Mouse (Mus musculus) erythroblast, adult 5-6 weeks (primary cell): ENCODE measurements around the gene Olfr1153. TPM values are rescaled to one million over a fixed set of nuclear protein-coding genes. Genes with fewer than 3 reads are reported as not detected.

Experiments
- ATAC-seq: replicated peaks from 2 replicates; pipeline ENCODE4 v1.8.0; 2016; ENCODE audit warnings: moderate number of reproducible peaks, mild to moderate bottlenecking, moderate TSS enrichment, inconsistent platforms; ENCODE audit not compliant: poor library complexity, low FRiP score, severe bottlenecking
- total RNA-seq, 2 experiments: library from RNA; stranded (forward) in 1 of 2; stranded (reverse) in 1 of 2; fragments of 150-400 nt in 1 of 2; fragments of 200-764, 138-1000 nt in 1 of 2; gene quantifications; 2 replicates each; pipeline versions ENCODE4 v1.2.3 to v1.2.4; 2015 to 2017; ENCODE audit warnings: low replicate concordance in 2 of 2

Olfr1153 gene
- total RNA-seq (2015; ENCODE audit: low replicate concordance) (not detected in 2 replicates), total RNA-seq (2017; ENCODE audit: low replicate concordance) (not detected in 2 replicates)

DNA sequence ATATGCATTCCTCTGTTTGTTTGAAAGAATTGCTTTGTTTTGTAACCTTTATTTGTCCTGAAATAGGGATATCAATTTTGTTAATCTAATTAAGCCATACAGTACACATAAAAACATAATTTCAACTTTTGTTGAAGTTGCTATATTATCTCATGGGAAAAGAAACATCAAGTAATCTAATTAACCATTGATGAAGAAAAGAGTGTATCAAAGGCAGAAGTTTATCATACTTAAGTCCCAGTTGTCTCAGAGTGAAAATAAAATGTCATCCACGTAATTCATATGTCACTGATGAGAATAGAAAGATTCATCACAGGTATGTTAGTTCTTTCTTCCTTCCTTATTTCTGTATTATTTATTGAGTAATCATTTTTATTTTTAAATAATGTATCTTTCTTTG, at the start of gene Olfr1153:
Gene Olfr1153, plus strand, starts transcription at position 301 of the 400 bp plus-strand sequence.
- no peak for ATAC-seq

DNA sequence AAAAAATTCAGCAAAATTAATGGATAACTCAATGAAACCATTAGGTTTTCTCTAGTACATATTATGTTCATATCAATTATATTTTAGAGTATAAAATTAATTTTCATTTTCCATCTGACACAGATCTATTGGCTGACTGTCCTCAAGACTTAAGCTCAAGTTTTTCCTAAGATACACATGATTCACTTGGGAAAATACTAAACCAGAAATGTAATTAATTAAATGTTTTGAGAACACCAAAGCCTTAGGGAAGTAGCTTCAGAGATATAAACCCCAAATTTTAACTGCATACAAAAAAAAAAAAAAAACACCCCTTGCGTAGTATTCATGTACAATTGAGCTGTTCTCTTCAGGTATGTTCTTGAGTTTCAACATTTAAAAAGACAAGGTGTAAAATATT, 39.2 kb upstream of the Olfr1153 start, which contains the start of gene Olfr1151:
Gene Olfr1151, plus strand, starts transcription at position 301 of the 400 bp plus-strand sequence.
- no peak for ATAC-seq

- ATAC-seq: no peak
Observed at GRCm38 (mm10) chr2:87866192-87866591, 28.6 kb upstream of the Olfr1153 start, which contains the start of gene Olfr1152. Olfr1152 (plus strand) TSS chr2:87866492.

- no peak for ATAC-seq
Observed at GRCm38 (mm10) chr2:87905066-87905465, 10.3 kb downstream of the Olfr1153 start, which contains the start of gene Olfr1154. Olfr1154 (minus strand) TSS chr2:87905166.

- ATAC-seq: no peak
Observed at GRCm38 (mm10) chr2:87945037-87945436, 50.3 kb downstream of the Olfr1153 start, which contains the start of gene Olfr1155. Olfr1155 (minus strand) TSS chr2:87945137.

Other genes starting within 250 kb of the Olfr1153 start
- not detected in 2 replicates for gene Olfr1133, start 247.6 kb upstream of the Olfr1153 start, total RNA-seq (2015; ENCODE audit: low replicate concordance)
- not detected in 2 replicates for gene Olfr1133, start 247.6 kb upstream of the Olfr1153 start, total RNA-seq (2017; ENCODE audit: low replicate concordance)
- not detected in 2 replicates for gene Olfr1134, start 236.5 kb upstream of the Olfr1153 start, total RNA-seq (2015; ENCODE audit: low replicate concordance)
- gene Olfr1134, start 236.5 kb upstream of the Olfr1153 start, total RNA-seq (2017; ENCODE audit: low replicate concordance): not detected in 2 replicates
- gene Olfr1135, start 221.3 kb upstream of the Olfr1153 start, total RNA-seq (2015; ENCODE audit: low replicate concordance): not detected in 2 replicates
- not detected in 2 replicates for gene Olfr1135, start 221.3 kb upstream of the Olfr1153 start, total RNA-seq (2017; ENCODE audit: low replicate concordance)
- not detected in 2 replicates for gene Olfr1136, start 201.0 kb upstream of the Olfr1153 start, total RNA-seq (2015; ENCODE audit: low replicate concordance)
- not detected in 2 replicates for gene Olfr1136, start 201.0 kb upstream of the Olfr1153 start, total RNA-seq (2017; ENCODE audit: low replicate concordance)
- not detected in 2 replicates for gene Olfr1137, start 181.8 kb upstream of the Olfr1153 start, total RNA-seq (2015; ENCODE audit: low replicate concordance)
- gene Olfr1137, start 181.8 kb upstream of the Olfr1153 start, total RNA-seq (2017; ENCODE audit: low replicate concordance): 0.98 TPM in 1 of 2 replicates, not detected in the other
- gene Olfr1138, start 155.0 kb upstream of the Olfr1153 start, total RNA-seq (2015; ENCODE audit: low replicate concordance): not detected in 2 replicates
- gene Olfr1138, start 155.0 kb upstream of the Olfr1153 start, total RNA-seq (2017; ENCODE audit: low replicate concordance): not detected in 2 replicates
- gene Olfr1140, start 151.2 kb upstream of the Olfr1153 start, total RNA-seq (2015; ENCODE audit: low replicate concordance): not detected in 2 replicates
- gene Olfr1140, start 151.2 kb upstream of the Olfr1153 start, total RNA-seq (2017; ENCODE audit: low replicate concordance): not detected in 2 replicates
- gene Olfr1141, start 141.0 kb upstream of the Olfr1153 start, total RNA-seq (2015; ENCODE audit: low replicate concordance): not detected in 2 replicates
- not detected in 2 replicates for gene Olfr1141, start 141.0 kb upstream of the Olfr1153 start, total RNA-seq (2017; ENCODE audit: low replicate concordance)
- gene Olfr152, start 115.5 kb upstream of the Olfr1153 start, total RNA-seq (2015; ENCODE audit: low replicate concordance): not detected in 2 replicates
- 2.4 TPM in 1 of 2 replicates, not detected in the other for gene Olfr152, start 115.5 kb upstream of the Olfr1153 start, total RNA-seq (2017; ENCODE audit: low replicate concordance)
- not detected in 2 replicates for gene Olfr1143, start 94.4 kb upstream of the Olfr1153 start, total RNA-seq (2015; ENCODE audit: low replicate concordance)
- not detected in 2 replicates for gene Olfr1143, start 94.4 kb upstream of the Olfr1153 start, total RNA-seq (2017; ENCODE audit: low replicate concordance)
- not detected in 2 replicates for gene Olfr1145, start 85.1 kb upstream of the Olfr1153 start, total RNA-seq (2015; ENCODE audit: low replicate concordance)
- gene Olfr1145, start 85.1 kb upstream of the Olfr1153 start, total RNA-seq (2017; ENCODE audit: low replicate concordance): not detected in 2 replicates
- not detected in 2 replicates for gene Olfr1148, start 64.4 kb upstream of the Olfr1153 start, total RNA-seq (2015; ENCODE audit: low replicate concordance)
- gene Olfr1148, start 64.4 kb upstream of the Olfr1153 start, total RNA-seq (2017; ENCODE audit: low replicate concordance): not detected in 2 replicates
- not detected in 2 replicates for gene Olfr1150-ps1, start 51.0 kb upstream of the Olfr1153 start, total RNA-seq (2015; ENCODE audit: low replicate concordance)
- gene Olfr1150-ps1, start 51.0 kb upstream of the Olfr1153 start, total RNA-seq (2017; ENCODE audit: low replicate concordance): 0.09 TPM in 1 of 2 replicates, not detected in the other
- not detected in 2 replicates for gene Olfr1151, start 39.1 kb upstream of the Olfr1153 start, total RNA-seq (2015; ENCODE audit: low replicate concordance)
- 0.56 TPM in 1 of 2 replicates, not detected in the other for gene Olfr1151, start 39.1 kb upstream of the Olfr1153 start, total RNA-seq (2017; ENCODE audit: low replicate concordance)
- not detected in 2 replicates for gene Olfr1152, start 28.5 kb upstream of the Olfr1153 start, total RNA-seq (2015; ENCODE audit: low replicate concordance)
- gene Olfr1152, start 28.5 kb upstream of the Olfr1153 start, total RNA-seq (2017; ENCODE audit: low replicate concordance): not detected in 2 replicates
- gene Olfr1154, start 10.2 kb downstream of the Olfr1153 start, total RNA-seq (2015; ENCODE audit: low replicate concordance): not detected in 2 replicates
- gene Olfr1154, start 10.2 kb downstream of the Olfr1153 start, total RNA-seq (2017; ENCODE audit: low replicate concordance): not detected in 2 replicates
- not detected in 2 replicates for gene Olfr1155, start 50.2 kb downstream of the Olfr1153 start, total RNA-seq (2015; ENCODE audit: low replicate concordance)
- not detected in 2 replicates for gene Olfr1155, start 50.2 kb downstream of the Olfr1153 start, total RNA-seq (2017; ENCODE audit: low replicate concordance)
- not detected in 2 replicates for gene Olfr1156, start 58.1 kb downstream of the Olfr1153 start, total RNA-seq (2015; ENCODE audit: low replicate concordance)
- not detected in 2 replicates for gene Olfr1156, start 58.1 kb downstream of the Olfr1153 start, total RNA-seq (2017; ENCODE audit: low replicate concordance)
- not detected in 2 replicates for gene Olfr1157, start 73.3 kb downstream of the Olfr1153 start, total RNA-seq (2015; ENCODE audit: low replicate concordance)
- not detected in 2 replicates for gene Olfr1157, start 73.3 kb downstream of the Olfr1153 start, total RNA-seq (2017; ENCODE audit: low replicate concordance)
- gene Olfr74, start 79.7 kb downstream of the Olfr1153 start, total RNA-seq (2015; ENCODE audit: low replicate concordance): not detected in 2 replicates
- not detected in 2 replicates for gene Olfr74, start 79.7 kb downstream of the Olfr1153 start, total RNA-seq (2017; ENCODE audit: low replicate concordance)
- not detected in 2 replicates for gene Olfr1158, start 95.2 kb downstream of the Olfr1153 start, total RNA-seq (2015; ENCODE audit: low replicate concordance)
- gene Olfr1158, start 95.2 kb downstream of the Olfr1153 start, total RNA-seq (2017; ENCODE audit: low replicate concordance): not detected in 2 replicates
- not detected in 2 replicates for gene Olfr1160, start 113.3 kb downstream of the Olfr1153 start, total RNA-seq (2015; ENCODE audit: low replicate concordance)
- gene Olfr1160, start 113.3 kb downstream of the Olfr1153 start, total RNA-seq (2017; ENCODE audit: low replicate concordance): 0.28 TPM in 1 of 2 replicates, not detected in the other
- gene Olfr1161, start 127.8 kb downstream of the Olfr1153 start, total RNA-seq (2015; ENCODE audit: low replicate concordance): not detected in 2 replicates
- not detected in 2 replicates for gene Olfr1161, start 127.8 kb downstream of the Olfr1153 start, total RNA-seq (2017; ENCODE audit: low replicate concordance)
- not detected in 2 replicates for gene Olfr73, start 142.7 kb downstream of the Olfr1153 start, total RNA-seq (2015; ENCODE audit: low replicate concordance)
- not detected in 2 replicates for gene Olfr73, start 142.7 kb downstream of the Olfr1153 start, total RNA-seq (2017; ENCODE audit: low replicate concordance)
- not detected in 2 replicates for gene Olfr1162, start 156.2 kb downstream of the Olfr1153 start, total RNA-seq (2015; ENCODE audit: low replicate concordance)
- gene Olfr1162, start 156.2 kb downstream of the Olfr1153 start, total RNA-seq (2017; ENCODE audit: low replicate concordance): not detected in 2 replicates
- not detected in 2 replicates for gene Olfr1163, start 176.9 kb downstream of the Olfr1153 start, total RNA-seq (2015; ENCODE audit: low replicate concordance)
- gene Olfr1163, start 176.9 kb downstream of the Olfr1153 start, total RNA-seq (2017; ENCODE audit: low replicate concordance): not detected in 2 replicates
- not detected in 2 replicates for gene Olfr1164, start 199.0 kb downstream of the Olfr1153 start, total RNA-seq (2015; ENCODE audit: low replicate concordance)
- not detected in 2 replicates for gene Olfr1164, start 199.0 kb downstream of the Olfr1153 start, total RNA-seq (2017; ENCODE audit: low replicate concordance)
- gene Olfr1166, start 233.3 kb downstream of the Olfr1153 start, total RNA-seq (2015; ENCODE audit: low replicate concordance): not detected in 2 replicates
- gene Olfr1166, start 233.3 kb downstream of the Olfr1153 start, total RNA-seq (2017; ENCODE audit: low replicate concordance): not detected in 2 replicates